Mouse (Mus musculus): Measurements from ENCODE around the gene Pdzd4. TPM values are rescaled to one million over a fixed set of nuclear protein-coding genes. Genes with fewer than 3 reads are reported as not detected.

Pdzd4 gene
- total RNA-seq (2014; fragmentation: Nextera tagmentation) (0.31 TPM in 1 of 2 replicates, not detected in the other), total RNA-seq (2017) (0.30 TPM in 1 of 2 replicates, not detected in the other)

- ATAC-seq (replicated peaks; ENCODE audit: low FRiP score, low TSS enrichment, poor library complexity, severe bottlenecking): no peak
Observed at GRCm38 (mm10) chrX:73824185-73825151, at the start of gene Pdzd4. TSS of gene Pdzd4 (minus strand) at chrX:73824969.

- no peak for ATAC-seq (replicated peaks; ENCODE audit: low FRiP score, low TSS enrichment, poor library complexity, severe bottlenecking)
Observed at GRCm38 (mm10) chrX:73871956-73872355, 47.2 kb upstream of the Pdzd4 start.

DNA sequence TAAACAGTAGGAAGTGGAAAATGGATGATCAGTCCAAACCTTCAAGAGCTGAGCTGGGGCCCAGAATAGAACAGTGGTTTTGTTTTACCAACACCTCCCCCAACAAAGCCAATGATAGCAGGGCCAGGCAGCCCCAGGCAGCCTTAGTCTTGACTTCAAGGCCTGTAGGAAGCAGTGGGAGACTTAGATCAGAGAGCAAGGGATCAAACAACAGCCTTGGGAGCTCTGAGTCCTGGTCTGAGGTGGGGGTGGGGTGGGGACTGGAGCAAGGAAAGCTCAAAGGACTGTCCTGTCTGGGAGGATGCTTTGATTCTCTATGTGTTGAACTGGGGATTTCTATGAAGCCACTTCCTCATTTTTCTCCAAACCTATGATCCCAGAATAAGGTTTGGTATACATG lies 46.7 kb upstream of the Pdzd4 start:
- no peak for ATAC-seq (replicated peaks; ENCODE audit: low FRiP score, low TSS enrichment, poor library complexity, severe bottlenecking)

- peak; percentile 63 for ATAC-seq (replicated peaks; ENCODE audit: low FRiP score, low TSS enrichment, poor library complexity, severe bottlenecking)
Observed at GRCm38 (mm10) chrX:73869334-73869733, 44.6 kb upstream of the Pdzd4 start.

GRCm38 (mm10) chrX:73867852-73868251 lies 43.1 kb upstream of the Pdzd4 start:
- peak; percentile 73 for ATAC-seq (replicated peaks; ENCODE audit: low FRiP score, low TSS enrichment, poor library complexity, severe bottlenecking)

- ATAC-seq (replicated peaks; ENCODE audit: low FRiP score, low TSS enrichment, poor library complexity, severe bottlenecking): no peak
Observed at GRCm38 (mm10) chrX:73867256-73867655, 42.5 kb upstream of the Pdzd4 start.

- ATAC-seq (replicated peaks; ENCODE audit: low FRiP score, low TSS enrichment, poor library complexity, severe bottlenecking): no peak
Observed at GRCm38 (mm10) chrX:73864692-73865091, 39.9 kb upstream of the Pdzd4 start.

DNA sequence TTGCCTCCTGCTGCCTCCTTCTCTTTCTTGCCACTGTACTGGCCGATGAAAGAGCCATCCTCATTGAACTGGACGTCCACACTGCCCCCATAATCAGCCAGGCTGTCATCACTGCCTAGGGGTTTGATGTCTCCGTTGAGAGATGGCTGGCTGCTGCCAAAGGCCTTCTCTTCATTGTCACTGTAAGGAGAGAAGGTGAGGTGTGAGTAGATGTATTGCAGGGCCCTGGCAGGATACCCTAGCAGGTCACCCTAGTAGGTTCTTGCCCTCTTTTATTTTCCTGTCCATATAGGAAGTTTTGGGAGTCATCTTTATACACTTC lies 30.3 kb upstream of the Pdzd4 start:
- ATAC-seq (replicated peaks; ENCODE audit: low FRiP score, low TSS enrichment, poor library complexity, severe bottlenecking): no peak

DNA sequence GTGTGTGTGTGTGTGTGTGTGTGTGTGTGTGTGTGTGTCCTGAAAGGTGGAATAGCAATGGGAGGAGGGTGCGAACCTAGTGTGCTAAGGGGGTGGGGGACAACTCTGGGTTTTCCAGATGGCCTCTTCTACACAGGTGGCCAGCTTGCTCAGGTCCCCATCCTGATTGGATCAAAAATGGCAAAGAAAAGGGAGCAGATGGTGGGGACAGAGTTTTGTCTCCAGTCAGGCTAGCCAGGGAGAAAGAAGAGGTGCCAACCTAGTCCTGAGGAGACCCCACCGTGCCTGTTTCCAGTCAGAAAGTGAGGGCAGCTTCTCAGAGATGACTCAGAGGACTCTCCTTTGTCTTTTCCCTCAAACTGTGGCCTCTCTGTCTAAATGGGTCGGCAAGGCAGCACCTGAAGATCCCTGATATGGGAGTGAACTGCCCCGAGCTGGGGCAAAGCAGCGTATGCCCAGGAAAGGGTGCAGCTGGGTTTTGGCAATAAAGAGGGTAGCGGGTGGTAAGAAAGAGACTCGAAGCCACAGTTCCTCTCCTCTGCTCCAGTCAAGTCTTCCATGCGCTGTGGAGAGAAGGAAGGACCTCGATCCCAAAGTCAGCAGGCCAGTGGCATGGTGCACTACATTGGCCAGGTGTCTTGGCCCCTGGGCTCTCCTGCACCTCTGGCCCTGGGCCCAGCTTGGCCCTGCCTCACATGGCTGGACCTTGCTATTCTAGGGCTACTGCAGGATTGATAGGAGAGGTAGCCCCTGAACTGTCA lies 29.7 kb upstream of the Pdzd4 start:
- no peak for ATAC-seq (replicated peaks; ENCODE audit: low FRiP score, low TSS enrichment, poor library complexity, severe bottlenecking)

DNA sequence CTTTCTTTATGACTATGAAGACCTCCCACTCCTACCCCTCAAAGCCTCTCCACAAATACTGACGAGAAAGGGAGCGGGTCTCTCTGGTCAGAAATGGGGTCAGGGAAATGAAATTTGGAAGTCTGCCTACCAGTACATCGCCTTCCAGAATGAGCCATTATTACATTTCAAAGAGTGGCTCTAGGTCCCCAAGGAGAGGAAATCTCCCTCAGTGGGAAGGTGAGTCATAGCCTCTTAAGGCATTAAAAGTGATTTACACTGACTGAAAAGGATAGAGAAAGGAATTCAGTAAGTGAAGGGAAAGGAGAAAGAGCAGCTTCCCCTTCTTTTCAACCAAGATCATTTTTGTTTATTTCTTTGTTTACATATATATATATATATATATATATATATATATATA lies 11.9 kb upstream of the Pdzd4 start:
- ATAC-seq (replicated peaks; ENCODE audit: low FRiP score, low TSS enrichment, poor library complexity, severe bottlenecking): no peak

GRCm38 (mm10) chrX:73835731-73836130 lies 11.0 kb upstream of the Pdzd4 start:
- ATAC-seq (replicated peaks; ENCODE audit: low FRiP score, low TSS enrichment, poor library complexity, severe bottlenecking): no peak

DNA sequence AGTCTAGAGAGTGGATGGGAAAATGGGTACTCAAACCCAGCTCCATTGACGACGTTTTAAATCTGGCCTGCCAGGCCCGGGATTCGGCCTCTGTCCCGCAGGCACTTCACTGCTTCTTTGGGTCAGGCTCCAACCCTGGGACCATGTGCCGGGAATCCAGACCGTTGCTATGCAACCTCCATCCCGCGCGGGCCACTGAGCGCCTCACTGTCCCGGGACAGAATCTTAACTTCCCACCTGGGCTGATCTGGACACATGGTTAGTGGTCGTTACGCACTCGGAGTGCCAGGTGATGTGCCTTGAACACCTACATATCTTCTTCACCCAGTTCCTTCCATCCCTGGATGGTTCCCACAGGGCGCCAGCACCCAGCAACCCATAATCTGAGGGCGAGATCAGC lies 1.0 kb downstream of the Pdzd4 start:
- no peak for ATAC-seq (replicated peaks; ENCODE audit: low FRiP score, low TSS enrichment, poor library complexity, severe bottlenecking)

DNA sequence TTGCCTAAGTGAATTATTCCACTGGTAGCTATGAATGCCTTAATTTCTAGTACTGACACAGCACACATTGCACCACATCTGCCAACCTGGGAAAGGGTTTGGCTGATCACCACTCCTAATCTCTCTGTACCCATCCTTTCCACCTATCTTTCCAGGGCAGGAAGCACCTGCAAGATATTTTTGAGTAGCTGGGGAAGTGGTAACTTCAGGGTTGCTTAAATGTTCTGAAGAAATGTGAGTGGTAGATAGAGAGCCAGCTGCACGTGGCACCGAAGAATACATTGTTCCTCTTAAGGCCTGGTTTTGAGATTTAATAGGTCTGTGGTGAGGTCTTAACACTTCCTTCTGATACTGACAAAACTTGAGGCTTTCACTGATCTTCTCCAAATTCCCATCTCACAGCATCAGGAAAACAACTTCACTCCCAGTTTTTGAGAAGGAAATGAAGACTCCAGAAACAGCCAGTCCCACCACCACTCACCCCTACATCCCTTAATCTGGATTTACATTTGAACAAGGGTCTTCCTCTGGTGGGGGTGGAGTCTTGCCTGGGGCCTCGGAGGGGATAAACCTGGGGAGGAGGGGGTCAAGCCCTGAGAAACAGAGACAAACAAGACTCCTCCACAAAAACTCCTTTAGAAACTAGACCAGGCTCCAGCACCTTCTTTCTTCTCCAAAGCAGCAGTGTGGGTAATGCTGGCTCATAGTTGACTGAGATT lies 8.0 kb downstream of the Pdzd4 start:
- ATAC-seq (replicated peaks; ENCODE audit: low FRiP score, low TSS enrichment, poor library complexity, severe bottlenecking): peak; percentile 52; the same call in 1 of the 2 replicates

GRCm38 (mm10) chrX:73815072-73815471 lies 9.7 kb downstream of the Pdzd4 start:
- ATAC-seq (replicated peaks; ENCODE audit: low FRiP score, low TSS enrichment, poor library complexity, severe bottlenecking): no peak

DNA sequence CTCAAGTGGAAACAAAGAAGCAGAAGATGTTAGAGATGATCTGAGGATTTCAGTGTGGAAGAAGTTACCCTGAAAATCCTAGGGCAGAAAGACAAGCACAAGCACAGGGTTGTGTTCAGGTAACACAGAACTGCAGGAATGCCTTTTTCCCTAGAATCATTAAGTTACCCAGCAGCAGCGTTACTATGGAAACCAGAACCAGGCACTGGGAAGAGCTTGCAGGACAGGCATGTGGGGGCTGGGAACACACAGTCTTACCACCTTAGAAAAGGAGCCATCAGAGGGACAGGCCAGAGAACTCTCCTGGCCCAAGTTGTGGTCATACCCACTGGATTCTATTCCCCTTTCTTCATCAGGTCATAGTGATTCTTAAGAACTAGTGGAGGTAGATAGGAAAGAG lies 19.0 kb downstream of the Pdzd4 start:
- no peak for ATAC-seq (replicated peaks; ENCODE audit: low FRiP score, low TSS enrichment, poor library complexity, severe bottlenecking)

DNA sequence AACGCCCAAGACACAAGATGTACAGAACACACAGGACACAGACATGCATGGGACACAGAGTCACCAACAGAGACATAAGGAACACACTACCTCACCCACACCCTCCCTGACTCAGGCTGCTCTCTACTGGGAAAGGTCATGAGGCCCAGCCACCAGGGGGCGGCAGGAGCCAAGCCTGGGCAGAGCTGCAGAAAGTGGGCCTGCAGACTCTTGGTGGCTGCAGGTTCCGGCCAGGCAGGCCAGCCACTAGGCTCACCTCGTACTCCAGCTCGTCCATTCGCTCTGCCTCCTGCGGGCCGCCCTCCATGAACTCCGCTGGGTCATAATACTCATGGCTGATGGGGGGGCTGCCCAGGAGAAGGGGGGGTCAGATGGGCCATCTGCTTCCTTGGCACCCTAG lies 26.3 kb downstream of the Pdzd4 start:
- ATAC-seq (replicated peaks; ENCODE audit: low FRiP score, low TSS enrichment, poor library complexity, severe bottlenecking): peak; percentile 86

DNA sequence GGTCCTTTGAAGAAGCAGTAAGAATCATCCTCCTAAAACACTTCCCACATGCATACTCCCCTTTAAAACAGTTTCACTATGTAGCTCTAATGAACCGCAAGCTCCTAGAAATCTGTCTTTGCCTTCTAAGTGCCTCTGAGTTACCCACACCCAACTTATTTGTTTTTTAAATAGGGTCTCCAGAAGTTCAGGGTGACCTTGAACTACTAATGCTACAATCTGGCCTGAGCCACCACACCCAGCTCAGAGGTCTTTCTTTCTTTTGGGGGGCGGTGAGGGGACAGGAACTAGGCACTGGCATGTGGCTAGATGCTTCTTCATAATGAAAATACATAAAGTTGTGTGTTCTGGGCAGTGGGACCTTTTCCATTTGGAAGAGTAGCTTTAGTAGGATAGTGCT lies 27.3 kb downstream of the Pdzd4 start:
- ATAC-seq (replicated peaks; ENCODE audit: low FRiP score, low TSS enrichment, poor library complexity, severe bottlenecking): no peak

DNA sequence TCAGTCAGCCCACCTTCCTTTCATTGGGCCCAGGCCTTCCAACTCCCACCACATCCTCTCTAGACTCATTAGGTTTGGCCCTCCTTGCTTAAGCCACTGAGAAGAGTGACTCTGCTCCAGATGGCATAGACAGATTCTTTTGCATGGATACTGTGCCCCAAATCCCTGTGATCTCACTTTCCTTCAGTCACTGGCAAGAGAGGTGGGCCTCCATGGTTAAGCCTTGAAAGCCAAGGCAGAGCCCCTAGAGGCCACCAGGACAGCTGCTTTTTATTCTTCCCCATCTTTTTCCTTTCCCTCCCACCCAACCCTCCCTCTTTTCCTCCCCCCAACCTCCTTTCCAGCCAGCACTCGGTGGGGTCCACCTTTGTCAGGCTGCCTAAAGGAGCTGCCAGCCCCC lies 31.3 kb downstream of the Pdzd4 start:
- ATAC-seq (replicated peaks; ENCODE audit: low FRiP score, low TSS enrichment, poor library complexity, severe bottlenecking): no peak

- ATAC-seq (replicated peaks; ENCODE audit: low FRiP score, low TSS enrichment, poor library complexity, severe bottlenecking): no peak
Observed at GRCm38 (mm10) chrX:73793039-73793438, 31.7 kb downstream of the Pdzd4 start.

DNA sequence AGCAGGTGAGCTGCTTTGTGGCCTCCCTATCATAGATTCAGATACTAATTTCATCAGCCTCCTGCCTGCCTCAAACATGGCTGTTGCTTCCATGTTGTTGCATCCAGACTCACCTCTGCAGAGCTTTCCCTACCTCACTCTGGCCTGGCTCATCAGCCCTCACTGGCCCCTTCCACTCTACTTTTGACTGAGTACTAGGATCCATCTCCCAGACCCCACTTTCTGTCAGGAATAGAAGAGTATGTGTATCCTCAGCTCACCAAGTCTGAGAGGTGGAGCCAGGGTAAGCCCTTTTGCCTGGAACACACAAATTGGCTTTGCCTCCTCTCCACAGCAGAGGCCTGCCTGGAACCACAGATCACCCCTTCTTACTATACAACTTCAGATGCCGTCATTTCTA lies 36.3 kb downstream of the Pdzd4 start:
- no peak for ATAC-seq (replicated peaks; ENCODE audit: low FRiP score, low TSS enrichment, poor library complexity, severe bottlenecking)
